Mouse (Mus musculus) CH12.LX (cell line): Measurements from ENCODE around the gene Tbc1d15.
A peak's percentile ranks its signal among the peaks of the same experiment; 100 is the strongest.

Experiments
- BHLHE40 ChIP-seq: IDR thresholded peaks from 2 replicates; pipeline ENCODE4 v1.6.1; 2011; ENCODE audit warnings: mild to moderate bottlenecking, low read depth, low read length, improper control_type of control experiment
- CHD2 ChIP-seq: IDR thresholded peaks from 2 replicates; pipeline ENCODE4 v1.6.1; 2011; ENCODE audit warnings: low read length, improper control_type of control experiment
- CTCF ChIP-seq, 2 experiments: IDR thresholded peaks in 1 of 2; conservative IDR thresholded peaks in 1 of 2; 2 replicates each; pipeline ENCODE4 v1.5.1; 2011 to 2012; ENCODE audit warnings: low read depth in 2 of 2, low read length in 2 of 2, improper control_type of control experiment in 1 of 2, inconsistent platforms in 1 of 2, mild to moderate bottlenecking in 1 of 2, moderate library complexity in 1 of 2
- HCFC1 ChIP-seq: IDR thresholded peaks from 2 replicates; pipeline ENCODE4 v1.6.1; 2012; ENCODE audit warnings: low read depth, mild to moderate bottlenecking, inconsistent platforms, low read length, improper control_type of control experiment
- KAT2A ChIP-seq: IDR thresholded peaks from 2 replicates; pipeline ENCODE4 v1.6.1; 2012; ENCODE audit warnings: low read length, improper control_type of control experiment, inconsistent platforms; ENCODE audit not compliant: insufficient replicate concordance
- MAFK ChIP-seq: IDR thresholded peaks from 2 replicates; pipeline ENCODE4 v1.6.1; 2011; ENCODE audit warnings: low read length, improper control_type of control experiment; ENCODE audit not compliant: insufficient replicate concordance
- MAZ ChIP-seq: IDR thresholded peaks from 2 replicates; pipeline ENCODE4 v1.6.1; 2012; ENCODE audit warnings: low read depth, mild to moderate bottlenecking, inconsistent platforms, low read length, improper control_type of control experiment, moderate library complexity
- MEF2A ChIP-seq: IDR thresholded peaks from 2 replicates; pipeline ENCODE4 v1.6.1; 2014; ENCODE audit warnings: low read depth, mild to moderate bottlenecking, inconsistent platforms, low read length, improper control_type of control experiment, borderline replicate concordance
- MXI1 ChIP-seq: IDR thresholded peaks from 2 replicates; pipeline ENCODE4 v1.6.1; 2011; ENCODE audit warnings: mild to moderate bottlenecking, low read depth, low read length, improper control_type of control experiment
- POLR2A ChIP-seq: IDR thresholded peaks from 2 replicates; pipeline ENCODE4 v1.6.1; 2011; ENCODE audit warnings: low read depth, mild to moderate bottlenecking, improper control_type of control experiment, low read length
- RCOR1 ChIP-seq: conservative IDR thresholded peaks from 2 replicates; pipeline ENCODE4 v1.6.1; 2012; ENCODE audit warnings: low read depth, mild to moderate bottlenecking, inconsistent platforms, low read length, improper control_type of control experiment
- USF2 ChIP-seq: conservative IDR thresholded peaks from 2 replicates; pipeline ENCODE4 v1.6.1; 2011; ENCODE audit warnings: low read depth, low read length, improper control_type of control experiment
- ZNF384 ChIP-seq: IDR thresholded peaks from 2 replicates; pipeline ENCODE4 v1.6.1; 2012; ENCODE audit warnings: low read depth, low read length, improper control_type of control experiment, inconsistent platforms

DNA sequence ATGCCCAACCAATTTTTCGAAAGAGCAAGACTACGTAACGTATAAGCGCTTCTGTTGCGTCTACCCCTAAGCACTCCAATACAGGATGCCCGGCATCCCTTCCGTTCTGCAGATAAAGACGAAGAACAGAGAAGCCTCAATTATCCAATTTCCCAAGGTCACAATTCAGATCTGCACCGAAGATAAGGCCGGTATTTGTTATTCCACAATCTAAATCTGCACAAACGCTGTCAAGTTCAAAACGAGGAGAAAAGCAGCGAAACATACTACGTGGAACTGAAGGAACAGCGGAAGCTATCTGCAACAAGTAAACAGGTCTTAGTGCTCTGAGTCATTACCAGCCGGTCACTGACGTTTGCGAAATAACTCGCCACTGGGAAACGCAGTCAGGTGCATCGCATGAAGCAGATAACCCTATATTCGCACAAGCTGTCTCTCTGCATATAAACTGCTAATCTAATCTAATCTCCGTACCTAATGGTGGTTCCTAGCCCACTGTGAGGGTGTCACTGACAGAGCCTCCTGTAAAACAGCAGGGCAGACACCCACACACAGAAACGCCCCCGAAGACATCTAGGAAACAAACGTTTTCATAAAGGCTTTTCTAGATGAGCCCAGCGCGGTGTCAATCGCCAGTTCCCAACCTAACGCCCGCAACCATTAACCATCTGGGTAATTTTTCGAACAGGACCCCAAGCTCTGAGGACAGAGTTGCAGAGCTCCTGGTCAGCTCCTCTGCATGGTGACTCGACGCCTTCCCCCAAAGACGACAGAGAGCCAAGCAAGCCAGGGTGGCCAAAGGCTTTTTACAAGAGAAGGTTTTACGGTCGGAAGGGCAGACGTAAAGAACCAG, 806 bp downstream of the Tbc1d15 start:
- peak; percentile 75 for TF ChIP-seq BHLHE40
- no peak for TF ChIP-seq MAFK
- TF ChIP-seq CTCF (conservative IDR thresholded peaks at IDR 0.05 in 1 of 2, IDR thresholded peaks at IDR 0.05 in 1 of 2; ENCODE audit: low read depth in 2 of 2, low read length in 2 of 2): no peak
- 0 out of 2 replicates have a peak, but pooled peaks have one; percentile 21 for TF ChIP-seq MAZ
- no peak for TF ChIP-seq ZNF384
- TF ChIP-seq POLR2A: no peak
- no peak for TF ChIP-seq RCOR1
- TF ChIP-seq USF2: no peak
- TF ChIP-seq HCFC1: no peak
- TF ChIP-seq KAT2A: no peak
- 0 out of 2 replicates have a peak, but pooled peaks have one; percentile 19 for TF ChIP-seq MXI1
- TF ChIP-seq CHD2: no peak
- TF ChIP-seq MEF2A: no peak
